Mouse (Mus musculus): ENCODE data around the gene 9130213A22Rik. TPM values are rescaled to one million over a fixed set of nuclear protein-coding genes. Genes with fewer than 3 reads are reported as not detected.
A peak's percentile ranks its signal among the peaks of the same experiment; 100 is the strongest.

The 9130213A22Rik gene
- polyA plus RNA-seq, 1 experiment from 2014 or later, result 0.29 TPM

GRCm38 (mm10) chr11:69101604-69102402 is 20.6 kb downstream of the 9130213A22Rik start:
- Histone ChIP-seq H3K36me3 (peaks cover 63% of the 10 kb centered on the region), H3K4me1 (peaks cover 42% of the 10 kb centered on the region), H3K27me3 (ENCODE audit: low read depth, poor library complexity, severe bottlenecking) (no peaks in the 10 kb centered on the region), H3K27ac (no peak overlapping the region), H3K9me3 (replicated peaks) (no peaks in the 10 kb centered on the region), H3K4me3 (no peak overlapping the region)
- WGBS, result 90% methylated on average over 21 of the region's 21 CpGs
- no peak for DNase-seq (ENCODE audit: low spot score)

- no peak for DNase-seq (ENCODE audit: low spot score)
- Histone ChIP-seq H3K27ac (peak overlapping the region; percentile 86), H3K4me1 (peaks cover 52% of the 10 kb centered on the region), H3K36me3 (peaks cover 53% of the 10 kb centered on the region), H3K4me3 (peak overlapping the region; percentile 65), H3K27me3 (ENCODE audit: low read depth, poor library complexity, severe bottlenecking) (no peaks in the 10 kb centered on the region), H3K9me3 (replicated peaks) (no peaks in the 10 kb centered on the region)
- 93% methylated on average over 20 of the region's 20 CpGs for WGBS
These were observed 21.6 kb downstream of the 9130213A22Rik start for GRCm38 (mm10) chr11:69100639-69101360.

GRCm38 (mm10) chr11:69099915-69100345 is 22.5 kb downstream of the 9130213A22Rik start:
- Histone ChIP-seq H3K27me3 (ENCODE audit: low read depth, poor library complexity, severe bottlenecking) (no peaks in the 10 kb centered on the region), H3K27ac (peak overlapping the region; percentile 86), H3K9me3 (replicated peaks) (no peaks in the 10 kb centered on the region), H3K4me3 (peak overlapping the region; percentile 65), H3K4me1 (peaks cover 57% of the 10 kb centered on the region), H3K36me3 (peaks cover 44% of the 10 kb centered on the region)
- peak; percentile 89 for DNase-seq (ENCODE audit: low spot score)
- WGBS, result 1% methylated on average over 23 of the region's 23 CpGs

DNA sequence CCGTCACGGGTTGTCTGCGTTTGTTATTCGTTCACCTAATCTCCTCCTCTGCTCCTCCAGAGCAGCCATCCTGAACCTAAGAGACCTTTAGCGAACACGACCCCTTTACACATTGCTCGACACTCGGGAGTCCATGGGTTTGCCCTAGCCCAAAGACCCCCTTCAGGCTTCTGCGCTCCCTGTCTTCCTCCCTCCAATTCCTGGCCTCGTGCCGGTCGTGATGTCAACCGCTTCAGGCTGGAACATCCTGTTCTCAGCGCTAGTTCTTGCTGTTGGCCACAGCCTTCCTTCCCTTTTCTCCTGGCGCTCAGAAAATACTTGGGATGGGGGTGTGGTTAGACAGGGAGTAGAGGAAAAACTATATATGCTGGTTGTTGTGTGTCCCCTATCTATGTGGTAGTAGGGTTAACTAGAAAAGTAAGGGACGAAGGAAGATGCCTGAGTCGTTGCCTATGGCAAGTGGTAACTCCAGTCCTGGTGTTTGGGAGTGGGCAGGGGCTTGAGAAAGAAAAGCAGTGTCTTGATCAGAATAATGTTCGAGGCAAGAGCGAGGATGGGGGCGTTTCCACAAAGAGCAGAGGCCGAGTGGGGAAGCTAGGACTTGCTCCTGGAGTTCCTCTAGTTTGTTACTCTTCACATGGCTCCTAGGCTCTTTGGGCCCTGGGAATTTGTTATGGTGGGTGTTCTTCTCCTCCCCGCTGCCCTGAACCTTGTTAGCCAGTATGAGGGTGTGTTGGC is 23.0 kb downstream of the 9130213A22Rik start:
- H3K4me1 ChIP-seq, result peaks cover 61% of the 10 kb centered on the region
- no peak for DNase-seq (ENCODE audit: low spot score)

GRCm38 (mm10) chr11:69098762-69099091 is 23.7 kb downstream of the 9130213A22Rik start:
- peak overlapping the region; percentile 65 for H3K4me3 ChIP-seq
- peaks cover 65% of the 10 kb centered on the region for H3K4me1 ChIP-seq
- H3K36me3 ChIP-seq, result peaks cover 32% of the 10 kb centered on the region
- no peaks in the 10 kb centered on the region for H3K9me3 ChIP-seq (replicated peaks)
- under 1% methylated on average over 19 of the region's 19 CpGs for WGBS
- DNase-seq (ENCODE audit: low spot score), result peak; percentile 92
- no peaks in the 10 kb centered on the region for H3K27me3 ChIP-seq (ENCODE audit: low read depth, poor library complexity, severe bottlenecking)
- peak overlapping the region; percentile 86 for H3K27ac ChIP-seq

More for the DNA sequence above, 23.0 kb downstream of the 9130213A22Rik start:
- Histone ChIP-seq H3K27ac (peak overlapping the region; percentile 86), H3K36me3 (peaks cover 38% of the 10 kb centered on the region), H3K4me3 (peak overlapping the region; percentile 65), H3K27me3 (ENCODE audit: low read depth, poor library complexity, severe bottlenecking) (no peaks in the 10 kb centered on the region), H3K9me3 (replicated peaks) (no peaks in the 10 kb centered on the region)
- WGBS, result 2% methylated on average over 22 of the region's 22 CpGs

GRCm38 (mm10) chr11:69098039-69098761 is 24.2 kb downstream of the 9130213A22Rik start:
- Histone ChIP-seq H3K27ac (peak overlapping the region; percentile 86), H3K4me3 (peak overlapping the region; percentile 65), H3K27me3 (ENCODE audit: low read depth, poor library complexity, severe bottlenecking) (no peaks in the 10 kb centered on the region), H3K9me3 (replicated peaks) (no peaks in the 10 kb centered on the region), H3K4me1 (peaks cover 65% of the 10 kb centered on the region), H3K36me3 (peaks cover 27% of the 10 kb centered on the region)
- DNase-seq (ENCODE audit: low spot score), result no peak
- WGBS, result 27% methylated on average over 8 of the region's 8 CpGs

DNA sequence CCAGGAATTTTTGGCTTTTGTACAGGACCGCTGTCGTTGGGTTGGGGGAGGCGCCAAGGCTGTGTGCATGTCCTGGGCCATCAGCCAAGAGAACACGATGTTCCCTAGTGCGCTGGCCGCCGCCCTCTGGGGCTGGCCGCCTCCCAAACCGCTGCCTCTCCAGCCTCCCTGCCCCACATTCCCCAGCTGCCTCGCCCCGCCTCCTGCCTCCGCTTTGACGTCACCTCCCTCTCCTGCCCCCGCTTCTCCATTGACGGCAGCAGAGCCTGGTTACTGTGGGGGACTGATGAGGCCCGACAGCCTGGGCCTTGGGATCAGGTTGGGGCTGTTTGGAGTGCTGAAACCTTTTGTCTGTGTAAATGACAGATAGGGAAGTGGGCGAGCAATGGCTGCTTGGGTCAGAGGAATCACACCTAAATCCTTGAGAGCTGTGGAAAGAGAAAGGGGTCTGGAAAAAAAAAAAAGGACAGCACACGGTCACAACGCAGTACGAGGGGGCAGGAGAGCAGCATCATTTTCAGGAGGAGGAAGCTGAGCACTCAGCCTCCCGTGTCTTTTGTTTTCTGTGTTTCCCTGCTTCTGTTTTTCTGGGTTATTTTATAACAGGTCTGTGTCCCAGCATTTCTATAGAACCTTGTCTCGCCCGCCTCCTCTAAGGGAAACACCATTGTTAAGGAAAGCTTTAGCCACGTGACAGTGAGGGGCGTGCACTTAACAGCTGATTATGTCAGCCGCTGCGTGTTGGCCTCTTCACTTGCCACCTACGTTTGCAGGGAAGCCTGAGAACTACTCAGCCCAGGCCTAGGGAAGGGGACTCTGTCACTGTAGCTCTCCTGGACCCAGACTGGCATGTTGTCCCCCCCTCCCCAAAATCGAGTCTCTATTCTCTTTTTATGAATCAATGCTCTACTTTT is 25.1 kb downstream of the 9130213A22Rik start:
- Histone ChIP-seq H3K9me3 (replicated peaks) (no peaks in the 10 kb centered on the region), H3K4me1 (peaks cover 65% of the 10 kb centered on the region), H3K4me3 (peak overlapping the region; percentile 65), H3K27me3 (ENCODE audit: low read depth, poor library complexity, severe bottlenecking) (no peaks in the 10 kb centered on the region), H3K27ac (peak overlapping the region; percentile 74), H3K36me3 (peaks cover 23% of the 10 kb centered on the region)
- 4% methylated on average over 29 of the region's 29 CpGs for WGBS
- DNase-seq (ENCODE audit: low spot score), result peak; percentile 86

- DNase-seq (ENCODE audit: low spot score), result no peak
- Histone ChIP-seq H3K27me3 (ENCODE audit: low read depth, poor library complexity, severe bottlenecking) (no peaks in the 10 kb centered on the region), H3K9me3 (replicated peaks) (no peaks in the 10 kb centered on the region), H3K36me3 (peaks cover 22% of the 10 kb centered on the region), H3K4me1 (peaks cover 71% of the 10 kb centered on the region), H3K27ac (peak overlapping the region; percentile 74), H3K4me3 (peak overlapping the region; percentile 65)
- WGBS, result 16% methylated on average over 9 of the region's 9 CpGs
These were observed 25.9 kb downstream of the 9130213A22Rik start for GRCm38 (mm10) chr11:69096360-69096986.

DNA sequence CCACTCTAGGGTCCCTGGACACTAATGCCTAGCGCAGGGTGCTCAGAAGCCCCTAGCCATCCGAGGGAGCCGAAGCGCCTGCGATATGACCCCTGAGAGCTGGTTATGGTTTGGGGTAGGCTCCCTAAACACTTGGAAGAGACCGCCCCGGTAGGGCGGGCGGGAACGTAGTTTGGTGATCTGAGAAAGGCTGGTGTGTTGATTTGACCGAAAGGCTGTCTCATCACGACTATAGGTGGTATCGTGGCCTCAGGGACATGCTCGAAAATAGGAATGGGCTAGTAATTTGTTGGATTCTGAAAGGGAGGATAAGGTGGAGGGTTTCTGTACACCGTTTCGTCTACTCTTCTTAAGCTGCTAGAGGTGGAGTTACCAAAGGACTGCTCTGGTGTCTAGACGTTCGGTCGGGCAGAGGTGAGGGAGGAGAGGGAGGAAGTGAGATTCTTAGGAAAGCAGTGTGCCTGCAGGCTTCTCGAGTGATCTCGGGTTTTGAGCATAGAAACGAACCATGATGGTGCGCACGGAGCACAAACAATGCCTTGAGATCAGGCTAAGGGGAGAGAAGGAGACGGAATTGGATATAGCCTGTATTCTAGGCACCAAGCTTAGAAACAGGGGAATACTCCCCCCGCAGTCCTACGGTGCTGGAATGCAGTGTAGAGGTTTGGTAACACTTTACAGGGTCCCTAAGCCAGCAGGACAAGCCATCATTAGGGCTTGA is 26.7 kb downstream of the 9130213A22Rik start:
- Histone ChIP-seq H3K27ac (peak overlapping the region; percentile 70), H3K4me1 (peaks cover 69% of the 10 kb centered on the region), H3K9me3 (replicated peaks) (no peaks in the 10 kb centered on the region), H3K4me3 (peak overlapping the region; percentile 65), H3K27me3 (ENCODE audit: low read depth, poor library complexity, severe bottlenecking) (no peaks in the 10 kb centered on the region), H3K36me3 (peaks cover 22% of the 10 kb centered on the region)
- WGBS, result 3% methylated on average over 27 of the region's 27 CpGs
- DNase-seq (ENCODE audit: low spot score), result no peak

GRCm38 (mm10) chr11:69094697-69095429 is 27.5 kb downstream of the 9130213A22Rik start, which contains the start of gene Per1:
TSS of gene Per1 (plus strand) at chr11:69095217.
- H3K4me1 ChIP-seq, result peaks cover 67% of the 10 kb centered on the region

More at GRCm38 (mm10) chr11:69094697-69095429, 27.5 kb downstream of the 9130213A22Rik start, which contains the start of gene Per1:
- WGBS, result under 1% methylated on average over 37 of the region's 37 CpGs
- DNase-seq (ENCODE audit: low spot score), result peak; percentile 97
- H3K36me3 ChIP-seq, result peaks cover 28% of the 10 kb centered on the region
- no peaks in the 10 kb centered on the region for H3K9me3 ChIP-seq (replicated peaks)
- H3K27ac ChIP-seq, result peak within 1 kb of the TSS; percentile 70
- H3K4me3 ChIP-seq, result peak within 1 kb of the TSS; percentile 65
- no peaks in the 10 kb centered on the region for H3K27me3 ChIP-seq (ENCODE audit: low read depth, poor library complexity, severe bottlenecking)
